Mouse (Mus musculus): ENCODE data around the gene Prdx2.

Prdx2 gene

GRCm38 (mm10) chr8:85013230-85013840, 43.9 kb downstream of the Prdx2 start:
- DNase-seq: peak; percentile 73

GRCm38 (mm10) chr8:85014431-85014830, 45.0 kb downstream of the Prdx2 start, which contains the start of gene Best2:
Gene Best2, minus strand, starts transcription at chr8:85014531.
- no peak for DNase-seq

- DNase-seq: no peak
These were observed 47.3 kb downstream of the Prdx2 start for GRCm38 (mm10) chr8:85016724-85017123.

- no peak for DNase-seq
These were observed 47.8 kb downstream of the Prdx2 start for GRCm38 (mm10) chr8:85017209-85017608.

- no peak for DNase-seq
These were observed 52.2 kb downstream of the Prdx2 start for GRCm38 (mm10) chr8:85021514-85022055.

GRCm38 (mm10) chr8:85023846-85024245, 54.5 kb downstream of the Prdx2 start:
- no peak for DNase-seq

Data from right cerebral cortex, postnatal 4 days (tissue).